Mouse (Mus musculus) cerebellum, adult 2 months (tissue): ENCODE measurements around the gene Prss22. TPM values are rescaled to one million over a fixed set of nuclear protein-coding genes. Genes with fewer than 3 reads are reported as not detected.

Experiments
- DNase-seq, 2 experiments: peaks; one replicate each; pipeline ENCODE4 v3.0.0; 2021
- H3K27ac ChIP-seq: fragments of 200-500 bp; 2 replicates; pipeline ENCODE4 v1.5.1; 2012; ENCODE audit warnings: low read length, control low read depth, inconsistent platforms; ENCODE audit not compliant: insufficient read depth
- H3K27me3 ChIP-seq: fragments of 200-500 bp; 2 replicates; pipeline ENCODE4 v1.6.1; 2012; ENCODE audit warnings: inconsistent platforms, mild to moderate bottlenecking, low read length, moderate library complexity; ENCODE audit not compliant: control insufficient read depth, insufficient read depth
- H3K4me1 ChIP-seq: fragments of 200-500 bp; 2 replicates; pipeline ENCODE4 v1.6.1; 2011; ENCODE audit warnings: low read length; ENCODE audit not compliant: control insufficient read depth, insufficient read depth
- H3K4me3 ChIP-seq: fragments of 200-500 bp; replicated peaks from 2 replicates; pipeline ENCODE3; 2011; ENCODE audit warnings: mild to moderate bottlenecking, low read depth, low read length, control low read depth; ENCODE audit not compliant: insufficient read depth
- CTCF ChIP-seq: fragments of 200-500 bp; IDR thresholded peaks from 2 replicates; pipeline ENCODE4 v1.5.1; 2011; ENCODE audit warnings: low read depth, mild to moderate bottlenecking, control low read depth, low read length, moderate library complexity, borderline replicate concordance; ENCODE audit not compliant: insufficient read depth
- POLR2A ChIP-seq: fragments of 200-500 bp; IDR thresholded peaks from 2 replicates; pipeline ENCODE4 v1.6.1; 2011; ENCODE audit warnings: low read length, control low read depth, borderline replicate concordance; ENCODE audit not compliant: insufficient read depth
- WGBS: fragments of 180-500 bp; shearing (Covaris S2); methylation state at CpG from one replicate; pipeline ENCODE4 v1.1.7; 2018; 5-methylcytosine and 5-hydroxymethylcytosine counted together
- polyA plus RNA-seq: library from polyadenylated mRNA; depleted of rRNA; stranded (reverse); fragments of >200 nt; gene quantifications from 2 replicates; pipeline ENCODE4 v1.2.3, GENCODE M21; 2012

Gene Prss22
- polyA plus RNA-seq, 1 experiment: not detected

- 48% methylated on average over 1 of the region's 1 CpGs for WGBS
- Histone ChIP-seq H3K27ac (no peak overlapping the region), H3K4me1 (no peaks in the 10 kb centered on the region)
Observed at GRCm38 (mm10) chr17:24007391-24007790, 9.5 kb upstream of the Prss22 start.

GRCm38 (mm10) chr17:24006930-24007329 lies 9.0 kb upstream of the Prss22 start:
- no peak for DNase-seq
- Histone ChIP-seq H3K27ac (no peak overlapping the region), H3K4me1 (no peaks in the 10 kb centered on the region), H3K4me3 (no peak overlapping the region), H3K27me3 (no peaks in the 10 kb centered on the region)
- WGBS: 46% methylated on average over 2 of the region's 2 CpGs
- no peak for TF ChIP-seq POLR2A
- no peak for TF ChIP-seq CTCF

More at GRCm38 (mm10) chr17:24007391-24007790, 9.5 kb upstream of the Prss22 start:
- no peak for DNase-seq
- TF ChIP-seq CTCF: no peak
- no peak for TF ChIP-seq POLR2A
- Histone ChIP-seq H3K4me3 (no peak overlapping the region), H3K27me3 (no peaks in the 10 kb centered on the region)

DNA sequence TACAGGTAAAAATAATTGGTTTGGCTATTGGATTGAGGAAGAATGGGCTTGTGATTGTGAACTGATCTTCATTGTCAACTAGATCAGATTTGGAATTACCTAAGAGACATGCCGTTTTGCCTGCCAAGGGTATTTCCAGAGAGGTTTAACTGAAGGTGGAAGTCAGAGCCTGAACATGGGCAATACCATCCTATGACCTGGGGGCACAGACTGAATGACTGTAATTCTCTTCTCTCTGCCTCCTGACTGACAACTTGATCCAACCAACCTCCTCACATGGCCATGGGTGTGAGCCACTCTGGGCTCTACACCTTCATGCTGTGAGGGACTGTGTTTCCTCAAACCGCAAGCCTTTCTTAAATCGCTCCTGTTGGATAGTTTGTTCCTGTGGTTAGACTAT lies 7.1 kb upstream of the Prss22 start:
- Histone ChIP-seq H3K27ac (no peak overlapping the region), H3K27me3 (no peaks in the 10 kb centered on the region), H3K4me3 (no peak overlapping the region), H3K4me1 (no peaks in the 10 kb centered on the region)
- 96% methylated on average over 3 of the region's 3 CpGs for WGBS
- TF ChIP-seq CTCF (no peak), POLR2A (no peak)
- no peak for DNase-seq

DNA sequence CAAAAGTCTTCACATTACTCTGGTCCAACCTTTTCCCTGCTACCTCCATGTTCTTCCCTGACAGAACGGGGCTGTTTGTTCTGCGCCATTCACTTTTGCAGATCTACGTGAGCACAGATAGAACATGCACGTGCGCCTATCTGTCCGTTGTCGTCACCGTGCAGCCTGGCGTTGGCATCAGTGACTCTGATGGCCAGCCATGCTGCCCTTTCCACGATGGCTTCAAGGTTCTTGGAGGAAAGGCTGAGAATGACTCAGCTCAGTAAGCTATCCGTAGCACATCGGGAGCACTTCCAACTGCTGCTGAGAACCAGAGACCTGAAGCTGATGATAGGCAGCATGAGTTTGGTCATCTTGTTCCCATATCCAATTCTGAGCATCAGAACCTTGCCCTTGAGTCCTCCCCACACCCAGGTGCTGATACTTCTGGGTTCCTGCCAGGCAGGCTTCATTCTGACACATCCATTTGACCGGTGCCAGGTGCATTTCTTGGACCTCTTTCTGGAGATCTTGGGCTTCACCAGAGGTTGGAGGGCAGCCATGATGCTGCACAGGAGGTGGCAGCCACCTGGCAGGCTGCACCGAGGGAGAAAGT lies 6.3 kb upstream of the Prss22 start:
- Histone ChIP-seq H3K4me1 (no peaks in the 10 kb centered on the region), H3K4me3 (no peak overlapping the region), H3K27ac (no peak overlapping the region), H3K27me3 (no peaks in the 10 kb centered on the region)
- TF ChIP-seq CTCF (no peak), POLR2A (no peak)
- 43% methylated on average over 14 of the region's 14 CpGs for WGBS
- peak; percentile 55 to 69 for DNase-seq

DNA sequence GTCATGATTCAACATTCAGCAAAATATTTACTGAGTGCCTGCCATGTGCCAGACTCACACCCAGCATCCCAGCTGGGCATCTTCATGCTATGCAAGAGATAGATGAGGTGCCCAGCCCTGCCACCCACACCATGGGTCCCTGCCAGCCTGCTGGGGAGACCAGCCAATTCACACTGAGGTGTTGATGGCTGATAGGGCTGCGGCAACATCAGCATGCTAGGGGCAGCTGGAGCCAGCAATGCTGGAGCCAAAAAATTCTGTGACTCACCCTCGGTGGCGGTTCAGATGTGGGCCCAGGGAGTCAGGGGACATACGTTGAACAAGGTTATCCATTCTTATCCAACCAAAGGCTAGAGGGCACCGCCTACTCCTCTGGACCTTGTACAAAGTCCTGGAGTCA lies 2.5 kb upstream of the Prss22 start:
- peak in 1 of 2 experiments; percentile 17 for DNase-seq
- Histone ChIP-seq H3K27me3 (no peaks in the 10 kb centered on the region), H3K4me3 (no peak overlapping the region), H3K27ac (no peak overlapping the region), H3K4me1 (no peaks in the 10 kb centered on the region)
- 24% methylated on average over 5 of the region's 5 CpGs for WGBS
- TF ChIP-seq POLR2A (no peak), CTCF (no peak)

DNA sequence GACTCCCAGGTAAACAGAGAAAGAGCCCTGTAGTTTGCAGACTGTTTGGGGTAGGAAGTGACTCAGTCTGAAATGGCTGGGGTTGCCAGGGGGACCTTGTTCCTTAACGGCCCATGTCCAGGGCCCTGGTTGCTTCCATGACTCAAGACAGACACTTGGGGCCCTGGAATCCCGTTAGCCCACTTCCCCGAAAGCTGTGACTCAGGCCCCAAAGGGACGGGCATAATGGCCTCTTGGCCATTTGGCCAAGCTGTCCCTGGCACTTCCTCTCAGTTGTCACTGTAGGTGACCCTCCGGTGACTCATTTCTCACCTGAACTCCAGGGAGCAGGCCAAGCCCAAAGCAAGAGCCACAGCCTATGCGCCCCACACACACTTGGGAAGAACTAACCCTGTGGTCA lies 483 bp upstream of the Prss22 start:
- 56% methylated on average over 6 of the region's 6 CpGs for WGBS
- no peak overlapping the region for H3K4me3 ChIP-seq

DNA sequence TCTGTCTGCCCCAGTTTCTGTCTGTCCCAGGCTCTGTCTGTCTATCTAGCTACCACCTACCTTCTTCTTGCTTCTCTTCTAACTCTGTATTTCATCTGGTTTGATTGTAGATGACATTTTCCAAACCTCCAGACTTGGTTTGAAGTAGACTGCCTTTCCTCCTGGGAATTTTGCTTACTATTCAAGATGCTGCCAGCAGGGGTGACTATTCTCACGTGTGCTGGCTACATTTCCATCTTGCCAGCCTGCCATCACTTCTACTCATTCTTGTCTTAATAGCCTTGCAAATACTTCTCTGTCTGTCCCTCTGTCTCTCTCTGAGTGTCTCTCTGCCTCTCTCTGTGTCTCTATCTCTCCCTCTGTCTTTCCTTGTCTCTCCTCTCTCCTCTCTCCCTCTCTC lies 2.5 kb downstream of the Prss22 start:
- no peak for TF ChIP-seq CTCF
- TF ChIP-seq POLR2A: no peak
- H3K27me3 ChIP-seq: no peaks in the 10 kb centered on the region
- DNase-seq: no peak
- no peak overlapping the region for H3K27ac ChIP-seq
- 37% methylated on average over 1 of the region's 1 CpGs for WGBS
- no peaks in the 10 kb centered on the region for H3K4me1 ChIP-seq
- H3K4me3 ChIP-seq: no peak overlapping the region

More for the DNA sequence above, 483 bp upstream of the Prss22 start:
- Histone ChIP-seq H3K27me3 (no peaks in the 10 kb centered on the region), H3K4me1 (no peaks in the 10 kb centered on the region), H3K27ac (no peak overlapping the region)
- peak in 1 of 2 experiments; percentile 55 for DNase-seq
- TF ChIP-seq POLR2A (no peak), CTCF (no peak)

- Histone ChIP-seq H3K27ac (no peak overlapping the region), H3K4me3 (no peak overlapping the region), H3K27me3 (no peaks in the 10 kb centered on the region), H3K4me1 (no peaks in the 10 kb centered on the region)
- 85% methylated on average over 7 of the region's 7 CpGs for WGBS
- TF ChIP-seq POLR2A (no peak), CTCF (no peak)
- no peak for DNase-seq
Observed at GRCm38 (mm10) chr17:23994667-23995066, 3.2 kb downstream of the Prss22 start.
